Mouse (Mus musculus) heart, embryonic 11.5 days (tissue): ENCODE results near the gene Ccnjl. TPM values are rescaled to one million over a fixed set of nuclear protein-coding genes. Genes with fewer than 3 reads are reported as not detected.

Experiments used
- ATAC-seq: fragments of 200-750 bp; cut with Nextera tagmentation; replicated peaks from 2 replicates; pipeline ENCODE4 v1.8.0; 2017; ENCODE audit warnings: moderate library complexity; ENCODE audit not compliant: insufficient number of reproducible peaks, low FRiP score, low TSS enrichment
- H3K27ac ChIP-seq: fragments of 300-500 bp; sonication (generic); 2 replicates; pipeline ENCODE4 v1.5.1; 2014; ENCODE audit warnings: mild to moderate bottlenecking, low read depth, low read length
- H3K27me3 ChIP-seq: fragments of 300-500 bp; sonication (generic); 2 replicates; pipeline ENCODE4 v1.6.1; 2014; ENCODE audit warnings: mild to moderate bottlenecking, low read length, mixed read lengths; ENCODE audit not compliant: control insufficient read depth, insufficient read depth
- H3K36me3 ChIP-seq: fragments of 300-500 bp; sonication (generic); 2 replicates; pipeline ENCODE4 v1.6.1; 2014; ENCODE audit warnings: mild to moderate bottlenecking, low read length, moderate library complexity, mixed read lengths; ENCODE audit not compliant: control insufficient read depth, insufficient read depth
- H3K4me1 ChIP-seq: fragments of 300-500 bp; sonication (generic); 2 replicates; pipeline ENCODE4 v1.6.1; 2014; ENCODE audit warnings: low read length; ENCODE audit not compliant: control insufficient read depth, insufficient read depth
- H3K4me2 ChIP-seq: fragments of 300-500 bp; sonication (generic); 2 replicates; pipeline ENCODE4 v1.6.1; 2014; ENCODE audit warnings: mild to moderate bottlenecking, moderate library complexity
- H3K4me3 ChIP-seq: fragments of 300-500 bp; sonication (generic); 2 replicates; pipeline ENCODE4 v1.5.1; 2014; ENCODE audit warnings: low read depth, low read length
- H3K9ac ChIP-seq: fragments of 300-500 bp; sonication (generic); 2 replicates; pipeline ENCODE4 v1.6.1; 2014; ENCODE audit warnings: mild to moderate bottlenecking, low read depth, low read length, moderate library complexity
- H3K9me3 ChIP-seq: fragments of 300-500 bp; sonication (generic); replicated peaks from 2 replicates; pipeline ENCODE4 v1.6.1; 2016; ENCODE audit warnings: low read length; ENCODE audit not compliant: control insufficient read depth
- WGBS: fragments of 180-500 bp; shearing (Covaris S2); extraction: QIAGEN DNeasy Blood & Tissue Kit; methylation state at CpG from one replicate; pipeline ENCODE4 v1.1.7; 2014; ENCODE audit not compliant: insufficient replicate concordance; 5-methylcytosine and 5-hydroxymethylcytosine counted together
- polyA plus RNA-seq: library from polyadenylated mRNA; unstranded; fragments of >200 nt; fragmentation: Nextera tagmentation; extraction: Ambion mirVana; gene quantifications from 2 replicates; pipeline ENCODE4 v1.2.1, GENCODE M21; 2014

Ccnjl gene
- polyA plus RNA-seq, 1 experiment from 2014 or later, result 25.1 TPM

- no peaks in the 10 kb centered on the region for H3K36me3 ChIP-seq
- WGBS, result 36% methylated on average over 7 of the region's 7 CpGs
- H3K4me3 ChIP-seq, result no peak overlapping the region
- no peaks in the 10 kb centered on the region for H3K27me3 ChIP-seq
- H3K9ac ChIP-seq, result no peak overlapping the region
- no peaks in the 10 kb centered on the region for H3K9me3 ChIP-seq
- ATAC-seq, result no peak
- H3K4me1 ChIP-seq, result no peaks in the 10 kb centered on the region
- no peak overlapping the region for H3K27ac ChIP-seq
- H3K4me2 ChIP-seq, result no peak overlapping the region
These were observed 35.9 kb upstream of the Ccnjl start for GRCm38 (mm10) chr11:43492663-43493062.

- H3K36me3 ChIP-seq, result no peaks in the 10 kb centered on the region
- ATAC-seq, result 0 out of 2 replicates have a peak, but pooled peaks have one; percentile 49
- H3K4me2 ChIP-seq, result no peak overlapping the region
- 0 out of 2 replicates have a peak, but pooled peaks cover 4% of the 10 kb centered on the region for H3K9me3 ChIP-seq
- WGBS, result 21% methylated on average over 6 of the region's 6 CpGs
- H3K27me3 ChIP-seq, result no peaks in the 10 kb centered on the region
- H3K4me1 ChIP-seq, result no peaks in the 10 kb centered on the region
- no peak overlapping the region for H3K9ac ChIP-seq
- H3K27ac ChIP-seq, result no peak overlapping the region
- no peak overlapping the region for H3K4me3 ChIP-seq
These were observed 34.7 kb upstream of the Ccnjl start for GRCm38 (mm10) chr11:43493815-43494409.

- H3K9ac ChIP-seq, result no peak overlapping the region
- H3K4me3 ChIP-seq, result no peak overlapping the region
- H3K4me2 ChIP-seq, result no peak overlapping the region
- H3K36me3 ChIP-seq, result no peaks in the 10 kb centered on the region
- H3K27ac ChIP-seq, result no peak overlapping the region
- H3K27me3 ChIP-seq, result no peaks in the 10 kb centered on the region
- ATAC-seq, result no peak
- no peaks in the 10 kb centered on the region for H3K4me1 ChIP-seq
- 34% methylated on average over 8 of the region's 8 CpGs for WGBS
- H3K9me3 ChIP-seq, result 0 out of 2 replicates have a peak, but pooled peaks cover 4% of the 10 kb centered on the region
These were observed 33.5 kb upstream of the Ccnjl start for GRCm38 (mm10) chr11:43495037-43495436.

- Histone ChIP-seq H3K4me1 (no peaks in the 10 kb centered on the region), H3K27ac (no peak overlapping the region), H3K4me2 (no peak overlapping the region), H3K9ac (no peak overlapping the region), H3K9me3 (0 out of 2 replicates have a peak, but pooled peaks cover 4% of the 10 kb centered on the region), H3K4me3 (no peak overlapping the region), H3K27me3 (no peaks in the 10 kb centered on the region), H3K36me3 (no peaks in the 10 kb centered on the region)
- 41% methylated on average over 3 of the region's 3 CpGs for WGBS
- no peak for ATAC-seq
These were observed 33.1 kb upstream of the Ccnjl start for GRCm38 (mm10) chr11:43495532-43495931.

- no peak for ATAC-seq
- Histone ChIP-seq H3K27ac (no peak overlapping the region), H3K9me3 (0 out of 2 replicates have a peak, but pooled peaks cover 4% of the 10 kb centered on the region), H3K4me3 (no peak overlapping the region), H3K27me3 (no peaks in the 10 kb centered on the region), H3K4me1 (no peaks in the 10 kb centered on the region), H3K4me2 (no peak overlapping the region), H3K36me3 (no peaks in the 10 kb centered on the region), H3K9ac (no peak overlapping the region)
- WGBS, result 80% methylated on average over 6 of the region's 6 CpGs
These were observed 27.3 kb upstream of the Ccnjl start for GRCm38 (mm10) chr11:43501256-43501655.

- Histone ChIP-seq H3K9me3 (no peaks in the 10 kb centered on the region), H3K27ac (no peak overlapping the region), H3K9ac (no peak overlapping the region), H3K4me3 (no peak overlapping the region), H3K27me3 (no peaks in the 10 kb centered on the region), H3K36me3 (no peaks in the 10 kb centered on the region), H3K4me2 (no peak overlapping the region), H3K4me1 (no peaks in the 10 kb centered on the region)
- WGBS, result 85% methylated on average over 7 of the region's 7 CpGs
- no peak for ATAC-seq
These were observed 23.4 kb upstream of the Ccnjl start for GRCm38 (mm10) chr11:43505188-43505587.

- H3K36me3 ChIP-seq, result no peaks in the 10 kb centered on the region
- no peaks in the 10 kb centered on the region for H3K4me1 ChIP-seq
- H3K9me3 ChIP-seq, result no peaks in the 10 kb centered on the region
- H3K4me2 ChIP-seq, result no peak overlapping the region
- 73% methylated on average over 6 of the region's 6 CpGs for WGBS
- H3K27me3 ChIP-seq, result no peaks in the 10 kb centered on the region
- H3K9ac ChIP-seq, result no peak overlapping the region
- no peak for ATAC-seq
- no peak overlapping the region for H3K27ac ChIP-seq
- no peak overlapping the region for H3K4me3 ChIP-seq
These were observed 20.6 kb upstream of the Ccnjl start for GRCm38 (mm10) chr11:43507976-43508375.

GRCm38 (mm10) chr11:43509878-43510277, 18.7 kb upstream of the Ccnjl start:
- no peak for ATAC-seq
- no peaks in the 10 kb centered on the region for H3K27me3 ChIP-seq
- H3K9ac ChIP-seq, result no peak overlapping the region
- H3K4me1 ChIP-seq, result no peaks in the 10 kb centered on the region
- no peaks in the 10 kb centered on the region for H3K36me3 ChIP-seq
- no peak overlapping the region for H3K27ac ChIP-seq
- WGBS, result 84% methylated on average over 5 of the region's 5 CpGs
- no peak overlapping the region for H3K4me3 ChIP-seq
- H3K9me3 ChIP-seq, result no peaks in the 10 kb centered on the region
- no peak overlapping the region for H3K4me2 ChIP-seq

- Histone ChIP-seq H3K9me3 (no peaks in the 10 kb centered on the region), H3K4me3 (no peak overlapping the region), H3K9ac (no peak overlapping the region), H3K36me3 (no peaks in the 10 kb centered on the region), H3K4me2 (no peak overlapping the region), H3K27ac (no peak overlapping the region), H3K4me1 (no peaks in the 10 kb centered on the region), H3K27me3 (no peaks in the 10 kb centered on the region)
- ATAC-seq, result no peak
- 59% methylated on average over 2 of the region's 2 CpGs for WGBS
These were observed 15.9 kb upstream of the Ccnjl start for GRCm38 (mm10) chr11:43512661-43513190.
